Mouse (Mus musculus) CH12.LX (cell line): ENCODE results near the gene Fxyd7.

Experiments
- CHD2 ChIP-seq: IDR thresholded peaks from 2 replicates; pipeline ENCODE4 v1.6.1; 2011; ENCODE audit warnings: low read length, improper control_type of control experiment
- CTCF ChIP-seq, 2 experiments: IDR thresholded peaks in 1 of 2; conservative IDR thresholded peaks in 1 of 2; 2 replicates each; pipeline ENCODE4 v1.5.1; 2011 to 2012; ENCODE audit warnings: low read depth in 2 of 2, low read length in 2 of 2, improper control_type of control experiment in 1 of 2, inconsistent platforms in 1 of 2, mild to moderate bottlenecking in 1 of 2, moderate library complexity in 1 of 2
- ETS1 ChIP-seq: conservative IDR thresholded peaks from 2 replicates; pipeline ENCODE4 v1.6.1; 2012; ENCODE audit warnings: low read depth, mild to moderate bottlenecking, inconsistent platforms, low read length, improper control_type of control experiment, moderate library complexity
- HCFC1 ChIP-seq: IDR thresholded peaks from 2 replicates; pipeline ENCODE4 v1.6.1; 2012; ENCODE audit warnings: low read depth, mild to moderate bottlenecking, inconsistent platforms, low read length, improper control_type of control experiment
- MAX ChIP-seq: IDR thresholded peaks from 2 replicates; pipeline ENCODE4 v1.6.1; 2011; ENCODE audit warnings: low read length, improper control_type of control experiment
- POLR2A ChIP-seq: IDR thresholded peaks from 2 replicates; pipeline ENCODE4 v1.6.1; 2011; ENCODE audit warnings: low read depth, mild to moderate bottlenecking, improper control_type of control experiment, low read length
- POLR2AphosphoS2 ChIP-seq: IDR thresholded peaks from 2 replicates; pipeline ENCODE4 v1.6.1; 2011; ENCODE audit warnings: low read depth, low read length, improper control_type of control experiment
- RCOR1 ChIP-seq: conservative IDR thresholded peaks from 2 replicates; pipeline ENCODE4 v1.6.1; 2012; ENCODE audit warnings: low read depth, mild to moderate bottlenecking, inconsistent platforms, low read length, improper control_type of control experiment
- UBTF ChIP-seq: IDR thresholded peaks from 2 replicates; pipeline ENCODE4 v1.6.1; 2012; ENCODE audit warnings: low read depth, mild to moderate bottlenecking, inconsistent platforms, low read length, improper control_type of control experiment, moderate library complexity
- USF1 ChIP-seq: IDR thresholded peaks from 2 replicates; pipeline ENCODE4 v1.6.1; 2014; ENCODE audit warnings: low read depth, mild to moderate bottlenecking, inconsistent platforms, low read length, improper control_type of control experiment

- TF ChIP-seq CTCF (conservative IDR thresholded peaks at IDR 0.05 in 1 of 2, IDR thresholded peaks at IDR 0.05 in 1 of 2; ENCODE audit: low read depth in 2 of 2, low read length in 2 of 2) (no peak), HCFC1 (no peak), CHD2 (no peak), UBTF (no peak), POLR2A (no peak), USF1 (no peak), RCOR1 (no peak), MAX (no peak), ETS1 (no peak), POLR2AphosphoS2 (no peak)
Measured at GRCm38 (mm10) chr7:31054661-31055320, 3.5 kb upstream of the Fxyd7 start.
